Mouse (Mus musculus) megakaryocyte, embryonic 14.5 days (primary cell): ENCODE measurements around the gene Gpr153. TPM values are rescaled to one million over a fixed set of nuclear protein-coding genes. Genes with fewer than 3 reads are reported as not detected.
"Not testable (repeated sequence)": the region's sequence is repeated elsewhere in the genome, so short reads cannot be mapped to it uniquely, and the experiment has no call there.

Experiments
- H3K27me3 ChIP-seq: replicated peaks from 2 replicates; pipeline ENCODE3; 2012; ENCODE audit warnings: inconsistent platforms
- H3K36me3 ChIP-seq: replicated peaks from 2 replicates; pipeline ENCODE3; 2012; ENCODE audit warnings: low read length, inconsistent platforms, mixed read lengths
- H3K4me1 ChIP-seq: 2 replicates; pipeline ENCODE4 v1.6.1; 2012; ENCODE audit warnings: inconsistent platforms
- H3K4me3 ChIP-seq: replicated peaks from 2 replicates; pipeline ENCODE3; 2012; ENCODE audit warnings: moderate library complexity, mild to moderate bottlenecking, inconsistent platforms
- H3K9me3 ChIP-seq: 2 replicates; pipeline ENCODE4 v1.6.1; 2012; ENCODE audit warnings: inconsistent platforms
- FLI1 ChIP-seq: IDR thresholded peaks from 2 replicates; pipeline ENCODE4 v1.6.1; 2012; ENCODE audit warnings: low read length, inconsistent platforms, mixed read lengths
- GATA1 ChIP-seq: IDR thresholded peaks from 3 replicates; pipeline ENCODE4 v1.6.1; 2012; ENCODE audit warnings: mixed read lengths, low read length, inconsistent platforms, borderline replicate concordance
- polyA plus RNA-seq: library from polyadenylated mRNA; stranded (reverse); fragments of >175 nt; gene quantifications from 2 replicates; pipeline ENCODE4 v1.2.3, GENCODE M21; 2012; ENCODE audit warnings: low replicate concordance; ENCODE audit not compliant: insufficient read depth

The Gpr153 gene
- polyA plus RNA-seq: 0.11 TPM in 1 of 2 replicates, not detected in the other

GRCm38 (mm10) chr4:152273621-152274236 lies at the start of gene Gpr153:
Gene Gpr153, plus strand, starts transcription at chr4:152274232.
- H3K9me3 ChIP-seq: peaks cover 6% of the 10 kb centered on the region
- peaks cover 38% of the 10 kb centered on the region for H3K4me1 ChIP-seq
- H3K4me3 ChIP-seq: peak within 1 kb of the TSS; percentile 72
- TF ChIP-seq GATA1 (no peak), FLI1 (no peak)
- peaks cover 47% of the 10 kb centered on the region for H3K36me3 ChIP-seq
- peaks cover 59% of the 10 kb centered on the region for H3K27me3 ChIP-seq

GRCm38 (mm10) chr4:152226901-152227486 lies 47.0 kb upstream of the Gpr153 start:
- peaks cover 96% of the 10 kb centered on the region for H3K36me3 ChIP-seq

GRCm38 (mm10) chr4:152227749-152228527 lies 46.1 kb upstream of the Gpr153 start:
- Histone ChIP-seq H3K27me3 (no peaks in the 10 kb centered on the region), H3K4me3 (no peak overlapping the region), H3K4me1 (peaks cover 18% of the 10 kb centered on the region; the same call in 1 of the 2 replicates), H3K9me3 (no peaks in the 10 kb centered on the region), H3K36me3 (peaks cover 96% of the 10 kb centered on the region)
- no peak for TF ChIP-seq FLI1
- no peak for TF ChIP-seq GATA1

More at GRCm38 (mm10) chr4:152226901-152227486, 47.0 kb upstream of the Gpr153 start:
- H3K4me3 ChIP-seq: no peak overlapping the region
- H3K27me3 ChIP-seq: no peaks in the 10 kb centered on the region
- no peak for TF ChIP-seq GATA1
- TF ChIP-seq FLI1: no peak
- peaks cover 25% of the 10 kb centered on the region for H3K4me1 ChIP-seq
- no peaks in the 10 kb centered on the region for H3K9me3 ChIP-seq

- Histone ChIP-seq H3K4me1 (peaks cover 14% of the 10 kb centered on the region; the same call in 1 of the 2 replicates), H3K36me3 (peaks cover 94% of the 10 kb centered on the region)
- not testable (repeated sequence) for H3K9me3 ChIP-seq, H3K27me3 ChIP-seq, H3K4me3 ChIP-seq
Observed at GRCm38 (mm10) chr4:152230331-152230730, 43.7 kb upstream of the Gpr153 start.

- no peak for TF ChIP-seq FLI1
- no peak for TF ChIP-seq GATA1
- Histone ChIP-seq H3K4me1 (peaks cover 14% of the 10 kb centered on the region; the same call in 1 of the 2 replicates), H3K27me3 (no peaks in the 10 kb centered on the region), H3K9me3 (no peaks in the 10 kb centered on the region), H3K4me3 (no peak overlapping the region), H3K36me3 (peaks cover 95% of the 10 kb centered on the region)
Observed at GRCm38 (mm10) chr4:152231326-152231725, 42.7 kb upstream of the Gpr153 start.

GRCm38 (mm10) chr4:152232411-152232903 lies 41.6 kb upstream of the Gpr153 start:
- H3K36me3 ChIP-seq: peaks cover 95% of the 10 kb centered on the region
- H3K27me3 ChIP-seq: no peaks in the 10 kb centered on the region
- H3K4me3 ChIP-seq: no peak overlapping the region
- peaks cover 14% of the 10 kb centered on the region; the same call in 1 of the 2 replicates for H3K4me1 ChIP-seq
- H3K9me3 ChIP-seq: no peaks in the 10 kb centered on the region
- no peak for TF ChIP-seq FLI1
- TF ChIP-seq GATA1: no peak

- Histone ChIP-seq H3K4me1 (peaks cover 56% of the 10 kb centered on the region), H3K36me3 (peaks cover 99% of the 10 kb centered on the region), H3K4me3 (no peak overlapping the region), H3K9me3 (no peaks in the 10 kb centered on the region), H3K27me3 (no peaks in the 10 kb centered on the region)
- no peak for TF ChIP-seq FLI1
- TF ChIP-seq GATA1: no peak
Observed at GRCm38 (mm10) chr4:152239974-152240373, 34.1 kb upstream of the Gpr153 start.

- peaks cover 88% of the 10 kb centered on the region for H3K36me3 ChIP-seq
- H3K4me1 ChIP-seq: peaks cover 89% of the 10 kb centered on the region
- TF ChIP-seq GATA1: no peak
- no peak for TF ChIP-seq FLI1
- H3K9me3 ChIP-seq: no peaks in the 10 kb centered on the region
- H3K27me3 ChIP-seq: no peaks in the 10 kb centered on the region
- H3K4me3 ChIP-seq: no peak overlapping the region
Observed at GRCm38 (mm10) chr4:152243241-152243891, 30.7 kb upstream of the Gpr153 start.

- TF ChIP-seq FLI1 (no peak), GATA1 (no peak)
- Histone ChIP-seq H3K9me3 (no peaks in the 10 kb centered on the region), H3K4me3 (peak overlapping the region; percentile 26), H3K4me1 (peaks cover 91% of the 10 kb centered on the region), H3K36me3 (peaks cover 88% of the 10 kb centered on the region), H3K27me3 (no peaks in the 10 kb centered on the region)
Observed at GRCm38 (mm10) chr4:152243969-152244368, 30.1 kb upstream of the Gpr153 start.
